Mouse (Mus musculus) B cell, adult 2 months (primary cell): Measurements from ENCODE around the gene Zfp280d.
A peak's percentile ranks its signal among the peaks of the same experiment; 100 is the strongest.

Experiments used
- DNase-seq, 2 experiments: peaks; one replicate each; pipeline ENCODE4 v3.0.0; 2022

Zfp280d gene

DNA sequence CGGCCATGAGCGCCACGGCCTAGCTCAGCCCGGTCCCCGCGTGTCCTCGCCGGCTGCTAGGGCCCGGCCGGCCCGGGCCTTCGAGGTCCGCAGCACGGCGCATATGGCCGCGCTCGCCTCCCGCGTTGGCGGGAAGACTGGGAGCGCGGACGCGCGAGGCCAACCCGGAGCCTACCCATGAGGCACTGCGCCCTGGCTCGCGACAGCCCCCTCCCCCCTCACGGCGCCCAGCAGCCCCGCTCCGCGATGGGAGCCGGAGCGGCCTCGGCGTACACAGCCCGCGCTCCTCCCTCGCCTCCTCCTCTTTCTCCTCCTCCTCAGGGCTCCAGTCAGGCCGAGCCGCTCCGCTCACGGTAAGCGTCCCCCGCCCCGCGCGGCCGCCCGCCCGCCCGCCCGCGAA is at the start of gene Zfp280d:
Gene Zfp280d, plus strand, starts transcription at position 184 of the 400 bp plus-strand sequence.
- DNase-seq, result peak; percentile 87 to 88

- no peak for DNase-seq
These were observed 48.1 kb upstream of the Zfp280d start for GRCm38 (mm10) chr9:72226536-72226935.

DNA sequence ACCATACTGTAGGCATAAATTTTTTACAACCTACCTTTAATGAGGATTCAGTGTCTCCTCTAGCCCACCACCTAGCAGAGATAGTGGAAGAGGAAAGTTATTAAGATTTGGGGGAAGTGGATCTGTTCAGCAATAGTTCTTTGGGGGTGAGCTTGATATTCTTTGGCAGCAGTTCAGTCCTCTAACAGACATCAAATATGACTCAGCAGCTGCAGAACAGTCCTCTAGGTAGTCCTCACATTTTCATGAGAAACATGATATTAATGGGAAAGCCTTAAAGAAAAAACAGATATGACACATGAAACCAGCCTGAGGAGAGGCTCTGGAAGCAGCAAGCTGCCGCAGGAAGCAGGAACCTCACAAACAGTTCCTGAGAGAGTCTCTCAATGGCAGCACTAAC is 22.0 kb upstream of the Zfp280d start:
- DNase-seq, result no peak

GRCm38 (mm10) chr9:72255227-72255626 is 19.4 kb upstream of the Zfp280d start:
- DNase-seq, result no peak

GRCm38 (mm10) chr9:72256646-72257045 is 18.0 kb upstream of the Zfp280d start:
- no peak for DNase-seq

GRCm38 (mm10) chr9:72260337-72260736 is 14.3 kb upstream of the Zfp280d start:
- peak; percentile 54 to 71 for DNase-seq

- DNase-seq, result no peak
These were observed 9.8 kb upstream of the Zfp280d start for GRCm38 (mm10) chr9:72264859-72265258.

GRCm38 (mm10) chr9:72270146-72270545 is 4.5 kb upstream of the Zfp280d start:
- no peak for DNase-seq

DNA sequence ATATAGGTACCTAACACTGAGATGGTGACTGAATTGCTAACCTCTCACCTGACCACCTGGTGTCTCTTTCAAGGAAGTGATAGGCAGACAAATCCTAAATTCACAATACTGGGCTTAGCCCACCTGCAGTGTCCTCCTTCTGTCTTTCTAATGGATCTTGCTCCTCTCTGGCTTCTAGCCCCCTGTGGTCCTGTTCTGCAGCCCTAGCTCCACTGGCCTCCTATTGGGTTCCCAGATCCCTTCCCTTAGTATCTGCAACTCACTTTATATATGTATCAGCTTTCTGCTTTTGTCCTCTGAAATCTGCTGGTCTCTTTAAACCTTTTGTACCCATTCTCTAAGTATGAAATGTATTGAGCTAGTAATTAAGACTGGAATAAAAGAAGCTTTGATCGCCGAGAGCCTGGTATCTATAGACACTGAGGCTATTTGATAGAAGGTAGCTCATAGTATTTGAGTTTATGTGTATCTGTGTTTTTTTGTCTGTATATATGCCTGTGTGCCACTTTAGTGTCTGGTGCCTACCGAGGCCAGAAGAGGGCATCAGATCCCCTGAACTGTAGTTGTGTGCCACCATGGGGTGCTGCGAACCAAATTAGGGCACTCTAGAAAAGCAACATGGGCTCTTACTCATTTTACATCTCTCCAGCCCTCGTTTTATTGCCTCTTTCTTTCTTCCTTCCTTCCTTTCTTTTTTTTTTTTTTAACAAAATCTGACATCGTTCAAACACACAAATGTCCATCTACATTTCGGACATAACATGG is 832 bp upstream of the Zfp280d start:
- DNase-seq, result peak; percentile 14 to 15

DNA sequence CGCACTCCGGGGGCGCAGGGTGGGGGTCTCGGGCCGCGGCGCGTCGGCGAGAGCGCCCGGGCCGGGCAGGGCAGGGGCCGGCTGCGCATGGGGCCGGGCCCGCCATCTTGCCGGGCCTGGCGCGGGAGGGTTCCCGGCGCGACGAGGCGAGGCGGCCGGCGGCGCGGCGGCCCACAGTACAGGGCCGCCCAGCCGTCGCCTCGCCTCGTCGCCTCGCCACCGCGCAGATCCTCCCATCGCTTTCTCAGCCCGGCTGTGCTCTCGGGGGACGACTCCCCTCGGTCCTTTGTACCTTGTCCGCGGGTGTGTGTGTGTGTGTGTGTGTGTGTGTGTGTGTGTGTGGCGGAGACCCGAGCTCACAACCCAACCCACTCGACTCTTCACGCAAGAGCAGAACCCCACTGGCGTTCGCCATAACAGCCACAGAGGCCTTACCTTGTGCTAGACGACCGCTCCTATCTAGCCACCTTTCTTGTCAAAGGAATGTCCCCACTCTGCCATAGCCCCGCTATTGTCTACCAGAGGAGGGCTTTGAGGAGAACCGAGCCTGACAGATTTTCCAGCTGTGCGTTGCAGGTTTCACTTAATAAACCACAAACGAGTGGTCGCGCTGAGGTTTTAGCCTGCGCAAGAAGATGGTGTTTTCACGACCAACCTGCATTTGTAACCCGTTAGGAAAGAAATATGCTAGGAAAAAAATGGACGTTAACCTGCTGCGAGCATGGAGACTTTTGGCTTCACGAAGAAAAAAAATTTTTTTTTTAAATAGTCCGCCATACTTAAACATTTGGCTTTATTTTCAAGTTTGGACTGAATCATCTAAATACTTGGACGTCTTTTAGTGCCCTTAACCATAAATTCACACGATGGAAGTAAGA is 680 bp downstream of the Zfp280d start:
- DNase-seq, result peak; percentile 72 to 74

DNA sequence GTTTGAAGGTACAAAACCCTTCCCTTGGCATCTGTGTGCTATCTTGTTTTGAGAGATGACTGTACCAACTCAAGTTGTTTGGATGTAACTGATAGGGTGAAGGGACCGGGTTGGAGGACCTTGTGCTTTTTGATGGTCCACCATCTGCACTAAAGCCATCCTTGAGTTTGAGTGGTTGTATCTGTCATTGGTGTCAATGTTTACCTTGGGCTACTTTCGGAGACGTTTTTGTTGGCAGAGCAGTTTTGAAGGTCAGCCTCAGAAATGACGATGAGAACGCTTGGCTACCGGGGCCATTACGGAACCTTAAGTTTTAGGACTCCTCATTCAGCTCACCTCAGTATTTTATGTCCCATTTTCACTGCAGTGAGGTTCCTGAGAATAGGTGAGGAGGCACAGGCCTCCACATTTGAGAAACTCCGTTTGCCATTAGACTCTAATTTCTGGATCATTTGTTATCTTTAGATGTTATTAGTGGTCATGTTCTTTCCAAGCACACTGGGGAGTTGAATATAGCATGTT is 1.4 kb downstream of the Zfp280d start:
- no peak for DNase-seq

GRCm38 (mm10) chr9:72276941-72277340 is 2.3 kb downstream of the Zfp280d start:
- DNase-seq, result no peak

- no peak for DNase-seq
These were observed 5.3 kb downstream of the Zfp280d start for GRCm38 (mm10) chr9:72279943-72280342.

GRCm38 (mm10) chr9:72287696-72288095 is 13.0 kb downstream of the Zfp280d start:
- no peak for DNase-seq

GRCm38 (mm10) chr9:72288210-72288609 is 13.6 kb downstream of the Zfp280d start:
- DNase-seq, result no peak

GRCm38 (mm10) chr9:72289094-72289493 is 14.4 kb downstream of the Zfp280d start:
- DNase-seq, result no peak

DNA sequence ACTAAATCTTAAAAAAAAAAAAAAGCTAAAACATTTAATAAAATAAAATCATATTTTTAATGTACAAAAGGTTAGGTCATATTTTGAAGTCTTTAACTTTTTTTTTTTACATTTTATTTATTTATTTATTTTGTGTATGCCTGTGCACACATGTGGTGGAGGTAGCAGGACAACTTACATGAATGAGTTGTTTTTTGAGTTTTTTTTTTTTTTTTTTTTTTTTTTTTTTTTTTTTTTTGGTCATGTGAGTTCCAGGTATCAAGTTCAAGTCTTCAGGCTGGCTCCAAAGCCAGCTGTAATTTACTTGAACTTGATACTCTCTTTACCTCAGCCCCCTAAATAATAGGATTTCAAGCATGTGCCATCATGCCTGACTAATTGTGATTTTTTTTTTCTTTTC is 19.4 kb downstream of the Zfp280d start:
- DNase-seq, result no peak

DNA sequence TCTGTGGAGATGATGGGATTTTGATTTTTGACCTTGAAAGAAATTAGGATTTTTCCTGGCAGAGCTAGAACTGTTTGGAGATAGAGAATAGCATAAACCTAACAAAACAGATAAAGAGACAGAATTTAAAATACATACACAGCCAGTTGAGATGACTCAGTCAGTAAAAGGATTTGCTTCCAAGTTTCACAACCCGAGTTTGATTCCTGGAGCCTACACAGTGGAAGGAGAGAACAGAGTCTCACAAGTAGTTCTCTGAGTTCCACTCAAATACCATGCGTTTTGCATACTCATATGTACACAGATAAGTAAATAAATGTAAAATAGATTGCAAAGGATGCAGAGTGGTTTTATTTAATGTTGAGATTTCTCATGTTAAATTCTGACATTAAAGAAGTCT is 35.1 kb downstream of the Zfp280d start:
- no peak for DNase-seq

- no peak for DNase-seq
These were observed 58.6 kb downstream of the Zfp280d start for GRCm38 (mm10) chr9:72333221-72333620.

DNA sequence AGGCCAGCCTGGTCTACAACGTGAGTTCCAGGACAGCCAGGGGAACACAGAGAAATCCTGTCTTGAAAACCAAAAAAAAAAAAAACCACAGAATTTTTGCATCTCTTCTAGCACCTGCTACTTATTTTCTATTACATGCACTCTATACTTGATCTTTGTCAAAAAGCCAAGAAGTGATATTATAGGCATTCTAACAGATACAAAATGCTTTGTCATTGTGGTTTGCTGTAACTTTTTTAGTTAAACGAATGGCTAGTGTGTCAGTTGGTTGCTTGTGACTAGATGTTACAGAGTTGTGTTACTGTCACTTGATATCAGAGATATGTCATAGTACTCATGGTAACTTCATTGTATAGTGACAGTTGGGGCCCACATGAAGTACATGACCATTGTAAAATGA is 61.4 kb downstream of the Zfp280d start:
- no peak for DNase-seq

GRCm38 (mm10) chr9:72339119-72339518 is 64.5 kb downstream of the Zfp280d start:
- no peak for DNase-seq

DNA sequence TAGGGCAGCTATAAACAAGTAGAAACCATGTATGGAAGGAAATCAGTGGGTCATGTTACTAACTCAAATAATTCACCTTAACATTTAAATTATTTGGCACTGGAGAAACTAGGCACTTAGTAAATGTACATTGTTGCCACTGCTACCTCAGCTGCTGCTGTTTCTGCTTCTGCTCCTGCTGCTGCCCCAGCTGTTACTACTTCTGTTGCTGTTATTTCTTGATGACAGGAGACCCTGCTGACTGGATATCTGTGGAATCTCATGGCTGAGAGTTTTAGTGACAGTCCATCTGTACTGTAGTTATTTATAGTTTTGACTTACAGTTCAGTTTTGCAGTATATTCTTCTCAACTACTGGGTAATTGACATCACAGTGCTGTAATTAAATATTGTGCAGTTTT is 69.2 kb downstream of the Zfp280d start:
- no peak for DNase-seq

DNA sequence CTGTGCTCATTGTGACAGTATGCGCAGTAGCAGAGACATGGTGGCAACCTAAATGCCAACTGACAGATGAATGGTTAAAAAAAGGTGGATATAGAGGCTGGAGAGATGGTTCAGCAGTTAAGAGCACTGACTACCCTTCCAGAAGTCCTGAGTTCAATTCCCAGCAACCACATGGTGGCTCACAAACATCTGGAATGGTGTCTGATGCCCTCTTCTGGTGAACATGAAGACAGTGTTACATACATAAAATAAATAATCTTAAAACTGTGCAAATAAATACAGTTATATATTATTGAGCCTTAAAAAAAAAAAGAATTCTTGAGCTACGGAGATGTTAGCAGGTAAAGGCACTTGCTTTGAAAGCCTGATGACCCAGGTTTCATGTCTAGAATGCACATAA is 97.7 kb downstream of the Zfp280d start:
- DNase-seq, result no peak

DNA sequence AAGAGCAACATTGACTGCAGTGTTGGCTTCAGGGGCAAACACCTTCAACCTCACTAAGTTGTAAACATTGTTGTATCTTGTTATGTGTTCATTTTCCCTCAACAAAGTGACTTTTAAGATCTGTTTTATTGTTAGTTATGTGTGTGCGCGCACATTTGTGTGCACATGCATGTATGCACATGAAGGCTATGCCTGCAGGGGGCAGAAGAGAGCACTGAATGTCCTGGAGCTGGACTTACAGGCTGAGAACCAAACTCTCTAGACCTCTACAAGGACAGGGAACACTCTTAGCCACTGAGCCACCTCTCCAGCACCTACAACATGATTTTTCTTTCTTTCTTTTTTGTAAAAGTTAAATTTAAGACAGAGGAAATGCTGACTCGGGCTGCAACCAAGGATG is 99.4 kb downstream of the Zfp280d start:
- DNase-seq, result peak; percentile 8 to 10
